Mouse (Mus musculus) spleen, postnatal 4 days (tissue): ENCODE data around the gene Astl.

Experiments used
- DNase-seq, 2 experiments: peaks; one replicate each; pipeline ENCODE4 v3.0.0; 2022; ENCODE audit warnings: low spot score in 2 of 2

The Astl gene

GRCm38 (mm10) chr2:127364452-127364851 lies 26.0 kb downstream of the Astl start:
- DNase-seq, result no peak

- DNase-seq, result no peak
Observed at GRCm38 (mm10) chr2:127367126-127367820, 28.8 kb downstream of the Astl start.

- no peak for DNase-seq
Observed at GRCm38 (mm10) chr2:127369703-127370376, 31.4 kb downstream of the Astl start.

GRCm38 (mm10) chr2:127370561-127371483 lies 32.4 kb downstream of the Astl start:
- peak; percentile 60 to 71 for DNase-seq

GRCm38 (mm10) chr2:127371484-127371861 lies 33.0 kb downstream of the Astl start:
- peak in 1 of 2 experiments; percentile 34 for DNase-seq

GRCm38 (mm10) chr2:127372082-127372481 lies 33.6 kb downstream of the Astl start:
- DNase-seq, result no peak

GRCm38 (mm10) chr2:127374131-127374530 lies 35.7 kb downstream of the Astl start:
- no peak for DNase-seq

GRCm38 (mm10) chr2:127375087-127375486 lies 36.6 kb downstream of the Astl start:
- no peak for DNase-seq

- peak; percentile 44 to 74 for DNase-seq
Observed at GRCm38 (mm10) chr2:127375759-127376341, 37.4 kb downstream of the Astl start.

- no peak for DNase-seq
Observed at GRCm38 (mm10) chr2:127376423-127377051, 38.1 kb downstream of the Astl start.

- no peak for DNase-seq
Observed at GRCm38 (mm10) chr2:127377942-127378610, 39.6 kb downstream of the Astl start.

GRCm38 (mm10) chr2:127378611-127378990 lies 40.2 kb downstream of the Astl start:
- DNase-seq, result no peak

GRCm38 (mm10) chr2:127379250-127379649 lies 40.8 kb downstream of the Astl start:
- DNase-seq, result no peak

GRCm38 (mm10) chr2:127383881-127384280 lies 45.4 kb downstream of the Astl start:
- DNase-seq, result no peak

GRCm38 (mm10) chr2:127387521-127387920 lies 49.1 kb downstream of the Astl start:
- DNase-seq, result no peak

GRCm38 (mm10) chr2:127390352-127390751 lies 51.9 kb downstream of the Astl start:
- DNase-seq, result no peak

GRCm38 (mm10) chr2:127390846-127391245 lies 52.4 kb downstream of the Astl start:
- DNase-seq, result no peak

GRCm38 (mm10) chr2:127391323-127391722 lies 52.9 kb downstream of the Astl start:
- no peak for DNase-seq

GRCm38 (mm10) chr2:127394606-127395161 lies 56.2 kb downstream of the Astl start:
- peak in 1 of 2 experiments; percentile 56 for DNase-seq

GRCm38 (mm10) chr2:127398738-127399137 lies 60.3 kb downstream of the Astl start:
- DNase-seq, result no peak
